In genomic region chr4:46495543-46495942, GRCm38 (mm10) we compare ENCODE assay signal across 13 mouse cellular contexts.
"Had no signal": no experiment of that assay in that cellular context is flagged by ENCODE, and none has a peak within 500 bp of the region (broad histone marks: within the 10 kb centered on the region; RNA-seq: fewer than 3 reads in every experiment).

No protein-coding gene starts in this region.

- DNase-seq: kidney, adult 18-20 months; kidney, adult 9 months; kidney, postnatal 14 days; kidney, postnatal 4 days; layer of hippocampus, postnatal 36 days; liver, embryonic 13.5 days; lung, adult 2 months; thymus, adult 2 months; thymus, postnatal 25 days had no signal

- ATAC-seq: midbrain, embryonic 13.5 days had no signal

- H3K27ac ChIP-seq: layer of hippocampus, adult 2 months; left cerebral cortex, adult 2 months; liver, embryonic 13.5 days; macrophage; midbrain, embryonic 13.5 days had no signal

- H3K9ac ChIP-seq: liver, embryonic 13.5 days; midbrain, embryonic 13.5 days had no signal

- H3K4me3 ChIP-seq: layer of hippocampus, adult 2 months; left cerebral cortex, adult 2 months; liver, embryonic 13.5 days; midbrain, embryonic 13.5 days had no signal

- H3K4me2 ChIP-seq: liver, embryonic 13.5 days; midbrain, embryonic 13.5 days had no signal

- H3K27me3 ChIP-seq: liver, embryonic 13.5 days; midbrain, embryonic 13.5 days had no signal

- H3K4me1 ChIP-seq: midbrain, embryonic 13.5 days had no signal

- H3K9me3 ChIP-seq: liver, embryonic 13.5 days; midbrain, embryonic 13.5 days had no signal
